Mouse (Mus musculus): Measurements from ENCODE around the gene Eefsec.

The Eefsec gene

DNA sequence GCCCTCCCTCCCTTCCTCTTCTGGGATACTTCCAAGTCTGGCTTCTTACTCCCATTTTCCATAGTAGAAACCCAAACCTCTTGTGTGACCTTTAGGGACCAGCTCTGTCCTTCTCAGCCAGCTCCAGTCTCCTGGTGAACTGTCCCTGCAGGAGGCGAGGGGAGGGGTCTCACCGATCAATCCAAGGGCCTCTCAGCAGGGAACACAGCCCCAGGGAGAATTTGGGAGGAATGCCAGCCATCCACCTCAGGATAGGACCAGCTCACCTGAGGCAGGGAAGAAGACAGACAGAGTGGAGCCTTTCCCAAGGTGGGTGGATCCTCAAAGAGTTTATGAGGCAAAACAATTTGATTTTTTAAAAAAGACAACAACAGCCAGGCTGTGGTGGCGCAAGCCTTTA lies 236.2 kb downstream of the Eefsec start:
- no peak for DNase-seq (ENCODE audit: low read depth, low spot score)

DNA sequence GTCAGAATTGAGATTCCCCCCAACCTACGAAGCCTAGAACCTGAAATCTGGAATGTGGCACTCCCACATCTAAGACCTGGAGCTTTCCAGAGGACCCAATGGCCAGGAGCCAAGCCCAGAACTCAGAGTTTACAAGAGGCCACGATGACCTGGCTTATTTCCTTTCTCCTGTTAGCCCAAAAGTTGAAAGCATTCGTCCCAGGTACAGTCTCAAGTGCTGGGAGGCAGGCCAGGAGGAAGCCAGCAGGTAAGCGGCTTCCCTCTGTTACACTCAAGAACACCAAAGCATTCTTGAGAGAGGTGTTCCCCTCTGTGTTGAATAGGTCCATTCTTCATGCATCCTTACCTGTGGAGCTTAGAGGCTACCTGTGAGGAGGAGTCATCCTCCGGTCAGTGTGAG lies 236.9 kb downstream of the Eefsec start:
- no peak for DNase-seq (ENCODE audit: low read depth, low spot score)

DNA sequence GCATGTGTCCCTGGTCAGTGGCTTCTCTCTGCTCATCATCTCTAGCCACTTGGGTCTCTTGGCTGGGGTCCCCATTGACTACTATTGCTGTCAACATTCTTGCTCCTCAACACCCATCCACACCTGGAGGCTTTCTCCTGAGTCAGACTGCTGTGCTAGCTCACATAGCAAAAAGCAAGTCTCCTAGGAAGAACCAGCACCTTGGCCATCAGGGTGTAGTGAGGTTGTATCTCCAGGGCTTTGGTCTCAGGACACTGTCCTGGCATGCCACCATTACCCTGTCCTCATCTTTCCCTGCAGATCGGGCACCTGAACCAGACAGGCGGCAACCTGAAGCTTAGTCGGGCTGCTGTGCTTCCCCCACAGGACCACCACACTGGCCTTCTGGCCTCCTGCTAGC lies 238.0 kb downstream of the Eefsec start:
- DNase-seq (ENCODE audit: low read depth, low spot score): no peak

DNA sequence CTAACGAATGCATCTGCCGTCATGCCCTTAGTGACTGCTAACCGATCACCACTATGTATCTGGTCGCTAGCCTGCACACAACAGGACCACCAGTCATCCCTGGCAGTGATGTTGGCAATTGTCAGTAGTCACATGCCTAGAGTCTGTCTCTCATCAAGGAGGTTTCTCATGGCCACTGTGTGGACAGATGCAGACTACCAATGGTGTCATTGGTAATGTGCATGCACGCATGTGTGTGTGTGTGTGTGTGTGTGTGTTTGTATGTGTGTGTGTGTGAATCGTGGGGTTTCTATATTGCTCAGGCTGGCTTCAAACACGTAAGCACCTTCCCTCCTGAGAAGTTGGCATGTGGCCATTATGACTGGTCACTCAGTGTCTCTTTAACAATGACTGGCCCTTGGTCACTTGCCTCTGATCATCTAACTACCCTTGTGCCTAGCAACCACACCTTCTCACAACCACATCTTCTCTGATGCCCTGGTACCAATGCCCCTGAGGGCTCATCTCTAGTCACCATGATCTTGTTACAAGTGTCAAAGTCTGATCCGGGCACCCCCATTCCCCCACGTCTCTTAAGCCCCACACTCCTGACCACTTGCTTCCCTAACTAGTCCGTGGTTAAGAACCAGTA lies 238.8 kb downstream of the Eefsec start:
- DNase-seq (ENCODE audit: low read depth, low spot score): no peak
